Mouse (Mus musculus) megakaryocyte-erythroid progenitor cell, adult 5 weeks (primary cell): Measurements from ENCODE around the gene Ist1. TPM values are rescaled to one million over a fixed set of nuclear protein-coding genes. Genes with fewer than 3 reads are reported as not detected.

Experiments used
- polyA plus RNA-seq: library from polyadenylated mRNA; stranded (reverse); fragments of >175 nt; gene quantifications from 2 replicates; pipeline ENCODE4 v1.2.3, GENCODE M21; 2012

Gene Ist1
- polyA plus RNA-seq = 21.3 and 25.2 TPM in 2 replicates

GRCm38 (mm10) chr8:109693146-109693900 is at the start of gene Ist1:
TSS of gene Ist1 (minus strand) at chr8:109693260.

GRCm38 (mm10) chr8:109737237-109738048 is 44.4 kb upstream of the Ist1 start, which contains the start of gene Atxn1l:
TSS of gene Atxn1l (minus strand) at chr8:109737739.

GRCm38 (mm10) chr8:109705320-109706075 is 12.4 kb upstream of the Ist1 start, which contains the start of gene Zfp821:
TSS of gene Zfp821 (plus strand) at chr8:109705546.

Other genes with a start within 250 kb of the Ist1 start
- gene Pmfbp1, start 199.2 kb downstream of the Ist1 start, polyA plus RNA-seq = not detected in 2 replicates
- 65.0 and 84.0 TPM in 2 replicates for gene Dhx38, start 127.4 kb downstream of the Ist1 start, polyA plus RNA-seq
- gene Txnl4b, start 127.4 kb downstream of the Ist1 start, polyA plus RNA-seq = 4.4 and 6.3 TPM in 2 replicates
- gene Hp, start 114.1 kb downstream of the Ist1 start, polyA plus RNA-seq = 169 and 305 TPM in 2 replicates
- gene Dhodh, start 84.6 kb downstream of the Ist1 start, polyA plus RNA-seq = 64.5 and 65.1 TPM in 2 replicates
- gene Pkd1l3, start 78.7 kb downstream of the Ist1 start, polyA plus RNA-seq = 0.23 and 0.38 TPM in 2 replicates
- 5.4 and 6.7 TPM in 2 replicates for gene Zfp821, start 12.3 kb upstream of the Ist1 start, polyA plus RNA-seq
- gene Atxn1l, start 44.5 kb upstream of the Ist1 start, polyA plus RNA-seq = 17.8 and 24.3 TPM in 2 replicates
- gene Ap1g1, start 85.3 kb upstream of the Ist1 start, polyA plus RNA-seq = 32.2 and 39.6 TPM in 2 replicates
- 3.8 and 4.2 TPM in 2 replicates for gene Phlpp2, start 175.3 kb upstream of the Ist1 start, polyA plus RNA-seq